Mouse (Mus musculus): ENCODE results near the gene Etfdh. TPM values are rescaled to one million over a fixed set of nuclear protein-coding genes. Genes with fewer than 3 reads are reported as not detected.
"Not testable (repeated sequence)": the region's sequence is repeated elsewhere in the genome, so short reads cannot be mapped to it uniquely, and the experiment has no call there.

Gene Etfdh
- polyA plus RNA-seq, 1 experiment from 2014 or later: 45.6 TPM

- Histone ChIP-seq H3K4me2 (ENCODE audit: low read length) (peak overlapping the region; percentile 7; the same call in 1 of the 2 replicates), H3K36me3 (ENCODE audit: control insufficient read depth, insufficient read depth, low read length) (no peaks in the 10 kb centered on the region), H3K27ac (ENCODE audit: low read depth, low read length) (no peak overlapping the region), H3K27me3 (replicated peaks; ENCODE audit: control insufficient read depth, insufficient read depth, low read length) (no peaks in the 10 kb centered on the region), H3K4me3 (ENCODE audit: low read length) (no peak overlapping the region), H3K9me3 (ENCODE audit: control insufficient read depth, low read length) (no peaks in the 10 kb centered on the region), H3K4me1 (ENCODE audit: control insufficient read depth, insufficient read depth, low read depth, low read length) (peaks cover 3% of the 10 kb centered on the region), H3K9ac (ENCODE audit: low read depth, low read length) (no peak overlapping the region)
- peak; percentile 79 for ATAC-seq
- WGBS: 5% methylated on average over 6 of the region's 6 CpGs
Observed at GRCm38 (mm10) chr3:79586804-79587203, 42.5 kb downstream of the Etfdh start.

GRCm38 (mm10) chr3:79579891-79580575 is 49.3 kb downstream of the Etfdh start:
- H3K27ac ChIP-seq (ENCODE audit: low read depth, low read length): no peak overlapping the region
- no peaks in the 10 kb centered on the region for H3K9me3 ChIP-seq (ENCODE audit: control insufficient read depth, low read length)
- WGBS: 82% methylated on average over 5 of the region's 5 CpGs
- H3K36me3 ChIP-seq (ENCODE audit: control insufficient read depth, insufficient read depth, low read length): no peaks in the 10 kb centered on the region
- ATAC-seq: no peak
- H3K4me1 ChIP-seq (ENCODE audit: control insufficient read depth, insufficient read depth, low read depth, low read length): peaks cover 4% of the 10 kb centered on the region
- H3K9ac ChIP-seq (ENCODE audit: low read depth, low read length): no peak overlapping the region
- no peaks in the 10 kb centered on the region for H3K27me3 ChIP-seq (replicated peaks; ENCODE audit: control insufficient read depth, insufficient read depth, low read length)
- no peak overlapping the region for H3K4me2 ChIP-seq (ENCODE audit: low read length)
- H3K4me3 ChIP-seq (ENCODE audit: low read length): no peak overlapping the region

- Histone ChIP-seq H3K9ac (ENCODE audit: low read depth, low read length) (no peak overlapping the region), H3K4me2 (ENCODE audit: low read length) (no peak overlapping the region), H3K4me1 (ENCODE audit: control insufficient read depth, insufficient read depth, low read depth, low read length) (peaks cover 4% of the 10 kb centered on the region), H3K27me3 (replicated peaks; ENCODE audit: control insufficient read depth, insufficient read depth, low read length) (no peaks in the 10 kb centered on the region), H3K4me3 (ENCODE audit: low read length) (no peak overlapping the region), H3K27ac (ENCODE audit: low read depth, low read length) (no peak overlapping the region), H3K36me3 (ENCODE audit: control insufficient read depth, insufficient read depth, low read length) (no peaks in the 10 kb centered on the region), H3K9me3 (ENCODE audit: control insufficient read depth, low read length) (no peaks in the 10 kb centered on the region)
- ATAC-seq: no peak
- 73% methylated on average over 6 of the region's 6 CpGs for WGBS
Observed at GRCm38 (mm10) chr3:79578164-79578563, 51.1 kb downstream of the Etfdh start.

GRCm38 (mm10) chr3:79577606-79578005 is 51.7 kb downstream of the Etfdh start:
- Histone ChIP-seq H3K4me1 (ENCODE audit: control insufficient read depth, insufficient read depth, low read depth, low read length) (peaks cover 4% of the 10 kb centered on the region), H3K4me3 (ENCODE audit: low read length) (no peak overlapping the region), H3K36me3 (ENCODE audit: control insufficient read depth, insufficient read depth, low read length) (no peaks in the 10 kb centered on the region), H3K9ac (ENCODE audit: low read depth, low read length) (no peak overlapping the region), H3K27me3 (replicated peaks; ENCODE audit: control insufficient read depth, insufficient read depth, low read length) (no peaks in the 10 kb centered on the region), H3K4me2 (ENCODE audit: low read length) (no peak overlapping the region), H3K27ac (ENCODE audit: low read depth, low read length) (no peak overlapping the region), H3K9me3 (ENCODE audit: control insufficient read depth, low read length) (no peaks in the 10 kb centered on the region)
- WGBS: 91% methylated on average over 6 of the region's 6 CpGs
- ATAC-seq: no peak

GRCm38 (mm10) chr3:79576865-79577264 is 52.4 kb downstream of the Etfdh start:
- Histone ChIP-seq H3K27ac (ENCODE audit: low read depth, low read length) (no peak overlapping the region), H3K9ac (ENCODE audit: low read depth, low read length) (no peak overlapping the region), H3K9me3 (ENCODE audit: control insufficient read depth, low read length) (no peaks in the 10 kb centered on the region), H3K36me3 (ENCODE audit: control insufficient read depth, insufficient read depth, low read length) (no peaks in the 10 kb centered on the region), H3K4me3 (ENCODE audit: low read length) (no peak overlapping the region), H3K4me1 (ENCODE audit: control insufficient read depth, insufficient read depth, low read depth, low read length) (peaks cover 4% of the 10 kb centered on the region), H3K4me2 (ENCODE audit: low read length) (no peak overlapping the region; the same call in none of the 2 replicates), H3K27me3 (replicated peaks; ENCODE audit: control insufficient read depth, insufficient read depth, low read length) (no peaks in the 10 kb centered on the region)
- no peak; the same call in 1 of the 2 replicates for ATAC-seq
- WGBS: 24% methylated on average over 5 of the region's 5 CpGs

GRCm38 (mm10) chr3:79576468-79576816 is 52.9 kb downstream of the Etfdh start:
- Histone ChIP-seq H3K4me1 (ENCODE audit: control insufficient read depth, insufficient read depth, low read depth, low read length) (peaks cover 4% of the 10 kb centered on the region), H3K4me2 (ENCODE audit: low read length) (peak overlapping the region; percentile 28; the same call in 1 of the 2 replicates), H3K4me3 (ENCODE audit: low read length) (no peak overlapping the region), H3K36me3 (ENCODE audit: control insufficient read depth, insufficient read depth, low read length) (no peaks in the 10 kb centered on the region), H3K27me3 (replicated peaks; ENCODE audit: control insufficient read depth, insufficient read depth, low read length) (no peaks in the 10 kb centered on the region), H3K27ac (ENCODE audit: low read depth, low read length) (no peak overlapping the region), H3K9me3 (ENCODE audit: control insufficient read depth, low read length) (no peaks in the 10 kb centered on the region), H3K9ac (ENCODE audit: low read depth, low read length) (no peak overlapping the region)
- WGBS: 27% methylated on average over 3 of the region's 3 CpGs
- ATAC-seq: peak; percentile 15; the same call in 1 of the 2 replicates

- ATAC-seq: peak; percentile 75
- Histone ChIP-seq H3K36me3 (ENCODE audit: control insufficient read depth, insufficient read depth, low read length) (no peaks in the 10 kb centered on the region), H3K4me3 (ENCODE audit: low read length) (no peak overlapping the region), H3K4me2 (ENCODE audit: low read length) (peak overlapping the region; percentile 28), H3K27ac (ENCODE audit: low read depth, low read length) (no peak overlapping the region), H3K9ac (ENCODE audit: low read depth, low read length) (no peak overlapping the region), H3K9me3 (ENCODE audit: control insufficient read depth, low read length) (no peaks in the 10 kb centered on the region), H3K27me3 (replicated peaks; ENCODE audit: control insufficient read depth, insufficient read depth, low read length) (no peaks in the 10 kb centered on the region), H3K4me1 (ENCODE audit: control insufficient read depth, insufficient read depth, low read depth, low read length) (peaks cover 4% of the 10 kb centered on the region)
- 29% methylated on average over 10 of the region's 10 CpGs for WGBS
Observed at GRCm38 (mm10) chr3:79575576-79576467, 53.5 kb downstream of the Etfdh start.

GRCm38 (mm10) chr3:79574336-79574735 is 55.0 kb downstream of the Etfdh start:
- ATAC-seq: no peak
- H3K9ac ChIP-seq (ENCODE audit: low read depth, low read length): no peak overlapping the region
- no peak overlapping the region for H3K4me2 ChIP-seq (ENCODE audit: low read length)
- no peaks in the 10 kb centered on the region for H3K9me3 ChIP-seq (ENCODE audit: control insufficient read depth, low read length)
- WGBS: 61% methylated on average over 3 of the region's 3 CpGs
- no peak overlapping the region for H3K27ac ChIP-seq (ENCODE audit: low read depth, low read length)
- H3K36me3 ChIP-seq (ENCODE audit: control insufficient read depth, insufficient read depth, low read length): no peaks in the 10 kb centered on the region
- H3K4me3 ChIP-seq (ENCODE audit: low read length): no peak overlapping the region
- H3K27me3 ChIP-seq (replicated peaks; ENCODE audit: control insufficient read depth, insufficient read depth, low read length): no peaks in the 10 kb centered on the region
- H3K4me1 ChIP-seq (ENCODE audit: control insufficient read depth, insufficient read depth, low read depth, low read length): peaks cover 4% of the 10 kb centered on the region

- not testable (repeated sequence) for H3K9me3 ChIP-seq (ENCODE audit: control insufficient read depth, low read length); H3K4me2 ChIP-seq (ENCODE audit: low read length); H3K9ac ChIP-seq (ENCODE audit: low read depth, low read length); H3K27ac ChIP-seq (ENCODE audit: low read depth, low read length); H3K27me3 ChIP-seq (replicated peaks; ENCODE audit: control insufficient read depth, insufficient read depth, low read length); ATAC-seq; H3K4me3 ChIP-seq (ENCODE audit: low read length); H3K4me1 ChIP-seq (ENCODE audit: control insufficient read depth, insufficient read depth, low read depth, low read length); H3K36me3 ChIP-seq (ENCODE audit: control insufficient read depth, insufficient read depth, low read length)
- WGBS: 92% methylated on average over 5 of the region's 5 CpGs
Observed at GRCm38 (mm10) chr3:79573376-79573775, 55.9 kb downstream of the Etfdh start.
